Mouse (Mus musculus): ENCODE measurements around the gene Fam210b.
A peak's percentile ranks its signal among the peaks of the same experiment; 100 is the strongest.

The Fam210b gene

DNA sequence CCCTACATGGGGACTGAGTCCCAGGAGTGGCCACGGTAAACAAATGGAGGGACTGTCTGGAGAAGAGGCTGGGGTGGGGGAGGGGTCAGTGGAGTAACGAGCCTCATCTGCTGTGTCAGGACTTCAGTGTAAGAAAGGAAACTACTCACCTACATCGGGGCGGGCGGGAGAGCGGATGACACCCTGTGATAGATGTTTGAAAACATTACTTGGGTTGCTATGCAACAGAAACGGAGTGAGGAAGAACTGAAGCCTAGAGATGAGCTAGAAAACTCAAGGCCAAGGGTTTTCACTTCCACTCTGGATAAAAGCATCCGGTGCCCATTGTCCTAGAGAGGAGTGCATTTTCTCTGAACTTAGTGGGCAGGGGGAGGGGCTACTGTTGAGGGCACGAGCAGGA, 54.5 kb downstream of the Fam210b start:
- H3K4me1 ChIP-seq (replicated peaks; ENCODE audit: low read depth, low read length): peaks cover 73% of the 10 kb centered on the region
- no peak for TF ChIP-seq POU5F1 (IDR thresholded peaks at IDR 0.05; ENCODE audit: borderline replicate concordance, low read length)
- TF ChIP-seq CTCF (conservative IDR thresholded peaks at IDR 0.05; ENCODE audit: low read length): no peak
- no peak for TF ChIP-seq NANOG (IDR thresholded peaks at IDR 0.05; ENCODE audit: borderline replicate concordance, low read length)
- H3K27me3 ChIP-seq (ENCODE audit: insufficient read depth, low read length): 0 out of 2 replicates have a peak, but pooled peaks cover 2% of the 10 kb centered on the region
- no peaks in the 10 kb centered on the region for H3K9me3 ChIP-seq (ENCODE audit: low read length)
- H3K36me3 ChIP-seq (ENCODE audit: insufficient read depth, low read length): no peaks in the 10 kb centered on the region
- 0 out of 2 replicates have a peak overlapping the region, but pooled peaks have one; percentile 7 for H3K4me3 ChIP-seq (replicated peaks; ENCODE audit: low read length)

DNA sequence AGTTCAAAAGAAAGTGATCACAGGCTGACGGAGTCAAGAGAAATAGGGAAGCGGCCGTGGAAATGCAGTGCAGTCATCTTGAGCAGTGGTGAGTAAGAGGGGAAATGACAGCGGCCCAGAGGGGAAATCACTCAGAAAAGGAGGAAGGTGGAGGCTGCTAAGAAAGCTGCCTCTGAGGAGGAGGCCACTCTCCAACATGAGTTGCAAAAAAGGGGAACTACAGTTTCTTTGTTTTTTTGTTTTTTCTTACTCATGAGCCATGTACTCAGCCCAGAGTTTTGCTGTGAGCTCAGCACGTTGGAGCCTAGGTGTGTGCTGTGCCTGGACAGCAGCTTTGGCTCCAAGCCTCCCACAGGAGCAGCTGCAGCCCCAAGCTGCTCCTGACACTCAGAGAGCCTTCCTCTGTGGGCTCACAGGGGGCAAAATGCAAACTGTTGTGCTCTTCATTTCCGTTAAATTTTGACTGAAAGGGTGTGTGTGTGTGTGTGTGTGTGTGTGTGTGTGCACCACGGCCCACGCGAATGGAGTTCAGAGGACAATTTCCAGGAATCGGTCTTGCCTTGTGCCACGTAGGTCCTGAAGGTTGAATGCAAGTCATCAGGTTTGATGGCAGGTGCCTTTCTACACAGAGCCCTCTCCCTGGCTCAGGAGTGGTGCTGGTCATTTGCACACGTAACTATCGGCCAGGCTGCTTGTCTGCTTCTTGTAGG, 55.9 kb downstream of the Fam210b start:
- TF ChIP-seq NANOG (IDR thresholded peaks at IDR 0.05; ENCODE audit: borderline replicate concordance, low read length): no peak
- no peak for TF ChIP-seq CTCF (conservative IDR thresholded peaks at IDR 0.05; ENCODE audit: low read length)
- no peak for TF ChIP-seq POU5F1 (IDR thresholded peaks at IDR 0.05; ENCODE audit: borderline replicate concordance, low read length)
- peaks cover 61% of the 10 kb centered on the region for H3K4me1 ChIP-seq (replicated peaks; ENCODE audit: low read depth, low read length)
- no peak overlapping the region for H3K4me3 ChIP-seq (replicated peaks; ENCODE audit: low read length)
- H3K27me3 ChIP-seq (ENCODE audit: insufficient read depth, low read length): 0 out of 2 replicates have a peak, but pooled peaks cover 2% of the 10 kb centered on the region
- H3K36me3 ChIP-seq (ENCODE audit: insufficient read depth, low read length): no peaks in the 10 kb centered on the region
- no peaks in the 10 kb centered on the region for H3K9me3 ChIP-seq (ENCODE audit: low read length)

DNA sequence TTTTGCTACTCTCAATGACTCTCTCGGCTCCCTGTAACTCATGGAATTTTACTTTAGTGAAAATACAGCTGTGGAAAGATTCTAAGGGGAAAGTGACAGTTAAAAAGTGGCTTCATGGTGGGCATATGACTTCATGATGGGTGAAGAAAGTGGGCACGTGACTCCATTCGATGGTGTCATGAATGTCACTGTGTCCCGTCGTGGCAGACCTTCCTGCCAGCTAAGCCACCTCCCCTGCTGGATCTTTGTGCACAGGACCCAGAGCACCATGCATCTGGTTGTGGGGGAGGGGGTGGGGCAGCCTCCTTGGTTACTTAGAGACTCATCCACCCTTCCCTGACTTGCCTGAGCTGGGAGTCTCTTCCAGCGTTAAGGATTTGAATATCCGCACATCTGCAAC, 58.9 kb downstream of the Fam210b start:
- TF ChIP-seq NANOG (IDR thresholded peaks at IDR 0.05; ENCODE audit: borderline replicate concordance, low read length) (no peak), CTCF (conservative IDR thresholded peaks at IDR 0.05; ENCODE audit: low read length) (no peak)
- Histone ChIP-seq H3K4me1 (replicated peaks; ENCODE audit: low read depth, low read length) (peaks cover 40% of the 10 kb centered on the region), H3K36me3 (ENCODE audit: insufficient read depth, low read length) (no peaks in the 10 kb centered on the region), H3K4me3 (replicated peaks; ENCODE audit: low read length) (no peak overlapping the region), H3K9me3 (ENCODE audit: low read length) (no peaks in the 10 kb centered on the region), H3K27me3 (ENCODE audit: insufficient read depth, low read length) (0 out of 2 replicates have a peak, but pooled peaks cover 2% of the 10 kb centered on the region)

DNA sequence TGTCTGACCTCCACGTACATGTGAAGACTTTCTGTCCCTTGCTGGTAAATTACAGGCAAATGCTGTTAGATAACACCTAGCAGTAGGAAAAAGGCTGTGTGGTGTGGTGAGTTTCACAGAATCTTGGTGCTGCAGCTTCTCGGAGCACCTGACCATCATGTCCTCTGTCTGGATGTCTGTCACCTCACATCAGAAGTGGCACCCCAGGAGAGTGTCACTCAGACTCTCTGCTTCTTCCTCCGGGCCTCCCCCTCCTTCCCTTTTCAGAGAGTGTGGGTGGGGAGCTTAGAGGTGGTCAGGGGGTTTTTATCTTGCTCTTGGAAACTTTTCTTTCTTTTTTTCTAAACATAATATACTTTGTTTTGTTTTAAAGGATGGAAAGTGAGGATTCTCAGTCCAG, 59.6 kb downstream of the Fam210b start:
- peaks cover 32% of the 10 kb centered on the region for H3K4me1 ChIP-seq (replicated peaks; ENCODE audit: low read depth, low read length)
- no peaks in the 10 kb centered on the region for H3K36me3 ChIP-seq (ENCODE audit: insufficient read depth, low read length)
- 0 out of 2 replicates have a peak, but pooled peaks cover 2% of the 10 kb centered on the region for H3K27me3 ChIP-seq (ENCODE audit: insufficient read depth, low read length)
- H3K9me3 ChIP-seq (ENCODE audit: low read length): no peaks in the 10 kb centered on the region
- H3K4me3 ChIP-seq (replicated peaks; ENCODE audit: low read length): no peak overlapping the region
- TF ChIP-seq CTCF (conservative IDR thresholded peaks at IDR 0.05; ENCODE audit: low read length) (no peak), NANOG (IDR thresholded peaks at IDR 0.05; ENCODE audit: borderline replicate concordance, low read length) (no peak), POU5F1 (IDR thresholded peaks at IDR 0.05; ENCODE audit: borderline replicate concordance, low read length) (no peak)

Measured in E14TG2a.4 (cell line).